Mouse (Mus musculus): ENCODE data around the gene Has3.

Has3 gene

GRCm38 (mm10) chr8:106932376-106933065 is 62.5 kb downstream of the Has3 start:
- no peak for DNase-seq (ENCODE audit: low spot score)

GRCm38 (mm10) chr8:106933506-106934143 is 63.6 kb downstream of the Has3 start:
- DNase-seq (ENCODE audit: low spot score): no peak

Data from ovary, postnatal 14 days (tissue).